Mouse (Mus musculus) kidney, adult 2 months (tissue): Measurements from ENCODE around the gene Kcnip4. TPM values are rescaled to one million over a fixed set of nuclear protein-coding genes. Genes with fewer than 3 reads are reported as not detected.

Source experiments
- DNase-seq: peaks from one replicate; pipeline ENCODE4 v3.0.0; 2021
- H3K27ac ChIP-seq: fragments of 200-500 bp; 2 replicates; pipeline ENCODE4 v1.5.1; 2012; ENCODE audit warnings: low read depth, low read length, control low read depth, inconsistent platforms; ENCODE audit not compliant: insufficient read depth
- H3K27me3 ChIP-seq: fragments of 200-500 bp; replicated peaks from 2 replicates; pipeline ENCODE4 v1.6.1; 2012; ENCODE audit warnings: mild to moderate bottlenecking, moderate library complexity, low read length, inconsistent platforms; ENCODE audit not compliant: control insufficient read depth, insufficient read depth
- H3K36me3 ChIP-seq: fragments of 200-500 bp; 2 replicates; pipeline ENCODE4 v1.6.1; 2012; ENCODE audit warnings: mild to moderate bottlenecking, moderate library complexity, low read length, inconsistent platforms; ENCODE audit not compliant: control insufficient read depth, insufficient read depth
- H3K4me1 ChIP-seq: fragments of 200-500 bp; 2 replicates; pipeline ENCODE4 v1.6.1; 2011; ENCODE audit warnings: low read length; ENCODE audit not compliant: control insufficient read depth, insufficient read depth
- H3K4me3 ChIP-seq: fragments of 200-500 bp; 2 replicates; pipeline ENCODE4 v1.5.1; 2011; ENCODE audit warnings: mild to moderate bottlenecking, low read depth, low read length, control low read depth; ENCODE audit not compliant: insufficient read depth
- CTCF ChIP-seq: fragments of 200-500 bp; conservative IDR thresholded peaks from 2 replicates; pipeline ENCODE4 v1.5.1; 2011; ENCODE audit warnings: low read depth, mild to moderate bottlenecking, control low read depth, low read length, moderate library complexity, mixed read lengths; ENCODE audit not compliant: insufficient read depth, insufficient read length
- POLR2A ChIP-seq: fragments of 200-500 bp; IDR thresholded peaks from one replicate; pipeline ENCODE4 v1.6.1; 2011; ENCODE audit warnings: low read depth, low read length, control low read depth
- WGBS: fragments of 180-500 bp; shearing (Covaris S2); methylation state at CpG from one replicate; pipeline ENCODE4 v1.1.7; 2018; 5-methylcytosine and 5-hydroxymethylcytosine counted together
- polyA plus RNA-seq: library from polyadenylated mRNA; depleted of rRNA; stranded (reverse); fragments of >200 nt; gene quantifications from 2 replicates; pipeline ENCODE4 v1.2.3, GENCODE M21; 2012

Kcnip4 gene
- polyA plus RNA-seq, 1 experiment = 0.13 TPM

DNA sequence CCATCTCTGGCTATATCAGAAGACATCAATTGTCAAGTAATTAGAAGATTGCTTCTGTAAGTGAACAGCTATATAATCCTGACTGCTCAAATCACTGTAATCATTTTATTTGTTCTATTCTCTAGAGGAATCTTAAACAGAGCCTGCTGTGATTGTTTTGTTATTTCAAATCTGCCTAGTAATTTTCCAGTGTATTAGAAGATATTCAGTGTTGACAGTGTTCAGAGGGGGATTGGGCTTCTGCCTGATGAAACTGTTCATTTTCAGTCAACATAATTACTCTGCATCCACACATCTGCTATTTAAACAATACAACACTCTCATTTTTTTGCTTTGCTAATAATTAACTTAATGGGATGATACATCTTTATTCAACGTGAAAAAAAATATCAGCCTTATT is 476.7 kb downstream of the Kcnip4 start:
- no peak for DNase-seq
- TF ChIP-seq CTCF = no peak
- no peak for TF ChIP-seq POLR2A
- Histone ChIP-seq H3K4me3 (no peak overlapping the region), H3K36me3 (no peaks in the 10 kb centered on the region), H3K4me1 (no peaks in the 10 kb centered on the region), H3K27me3 (no peaks in the 10 kb centered on the region), H3K27ac (no peak overlapping the region)
- 76% methylated on average over 1 of the region's 1 CpGs for WGBS

DNA sequence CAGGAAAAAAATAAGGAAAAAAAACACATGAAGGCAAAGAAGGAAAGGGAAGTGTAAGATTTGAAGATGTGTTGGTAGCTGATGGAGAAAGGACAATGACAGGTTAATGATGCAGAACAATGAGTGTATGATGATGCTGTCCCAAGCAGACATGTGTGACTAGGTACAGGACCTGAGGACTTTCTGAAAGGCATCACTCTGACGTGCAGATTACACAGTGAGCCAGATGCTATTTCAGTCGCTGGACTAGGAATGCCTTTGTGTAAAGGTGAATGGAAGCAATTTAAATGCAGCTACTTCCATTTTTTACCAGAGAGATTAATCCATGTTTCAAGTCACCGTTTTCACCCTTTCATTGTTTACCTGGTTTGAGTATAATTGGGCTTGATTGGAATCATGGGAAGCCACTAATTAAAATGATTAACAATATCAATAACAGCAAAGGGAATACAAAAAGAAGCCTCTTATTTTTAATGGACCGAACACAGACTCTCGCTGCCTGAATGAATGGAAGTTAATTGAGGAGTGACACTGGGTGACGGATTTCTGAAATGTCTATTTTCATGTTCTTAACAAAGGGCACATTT is 483.4 kb downstream of the Kcnip4 start:
- no peaks in the 10 kb centered on the region for H3K36me3 ChIP-seq
- H3K27ac ChIP-seq = no peak overlapping the region
- no peaks in the 10 kb centered on the region for H3K4me1 ChIP-seq
- H3K4me3 ChIP-seq = no peak overlapping the region
- TF ChIP-seq CTCF (no peak), POLR2A (no peak)
- H3K27me3 ChIP-seq = no peaks in the 10 kb centered on the region
- 69% methylated on average over 6 of the region's 6 CpGs for WGBS
- DNase-seq = no peak

DNA sequence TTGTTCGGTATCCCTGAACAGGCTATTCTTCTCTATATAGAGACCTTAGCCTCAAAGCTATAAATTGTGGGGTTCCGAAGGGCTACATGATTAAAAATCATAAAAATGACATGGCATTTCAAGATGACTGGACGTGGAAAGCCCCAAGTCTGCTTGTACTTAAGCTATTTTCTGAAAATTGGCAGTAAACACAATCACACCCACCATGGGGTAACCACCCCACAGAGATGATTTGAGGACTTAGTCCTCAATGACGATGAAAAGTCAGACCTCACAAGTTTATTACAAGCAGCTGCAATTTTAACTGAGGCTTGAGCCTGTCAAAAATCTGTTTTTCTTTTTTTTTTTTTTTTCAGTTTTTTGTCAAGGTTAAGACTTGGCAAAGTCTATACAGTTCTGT is 527.3 kb downstream of the Kcnip4 start:
- no peak for TF ChIP-seq CTCF
- TF ChIP-seq POLR2A = no peak
- H3K27me3 ChIP-seq = no peaks in the 10 kb centered on the region
- H3K36me3 ChIP-seq = no peaks in the 10 kb centered on the region
- DNase-seq = no peak
- no peak overlapping the region for H3K4me3 ChIP-seq
- H3K27ac ChIP-seq = no peak overlapping the region
- no peaks in the 10 kb centered on the region for H3K4me1 ChIP-seq
- WGBS = 61% methylated on average over 4 of the region's 4 CpGs

DNA sequence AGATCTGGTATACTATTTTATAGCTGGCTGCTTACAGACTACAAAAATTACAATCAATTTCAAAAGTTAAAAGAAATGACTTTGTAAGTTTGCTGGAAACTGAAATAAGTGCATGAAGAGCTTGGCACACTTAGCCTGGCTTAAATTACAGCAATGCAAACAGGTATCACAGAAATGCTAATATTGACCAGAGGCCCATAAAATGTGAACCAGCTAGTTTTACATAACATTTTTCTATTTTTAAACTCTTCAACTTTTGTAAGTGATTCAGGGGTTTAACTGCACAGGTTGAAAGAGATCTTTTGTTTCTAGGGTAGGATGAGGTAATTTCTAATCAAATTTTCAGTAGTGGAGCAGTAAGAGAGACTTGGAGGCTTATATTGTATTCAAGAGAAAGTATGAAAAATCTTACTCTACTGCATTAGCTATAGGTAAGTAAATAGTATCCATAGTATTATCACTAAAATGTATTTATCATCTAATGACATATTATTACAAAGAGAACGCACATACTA is 535.5 kb downstream of the Kcnip4 start:
- no peak overlapping the region for H3K27ac ChIP-seq
- no peaks in the 10 kb centered on the region for H3K27me3 ChIP-seq
- DNase-seq = no peak
- TF ChIP-seq CTCF (no peak), POLR2A (no peak)
- H3K4me1 ChIP-seq = no peaks in the 10 kb centered on the region
- 89% methylated on average over 1 of the region's 1 CpGs for WGBS
- no peak overlapping the region for H3K4me3 ChIP-seq
- H3K36me3 ChIP-seq = no peaks in the 10 kb centered on the region

DNA sequence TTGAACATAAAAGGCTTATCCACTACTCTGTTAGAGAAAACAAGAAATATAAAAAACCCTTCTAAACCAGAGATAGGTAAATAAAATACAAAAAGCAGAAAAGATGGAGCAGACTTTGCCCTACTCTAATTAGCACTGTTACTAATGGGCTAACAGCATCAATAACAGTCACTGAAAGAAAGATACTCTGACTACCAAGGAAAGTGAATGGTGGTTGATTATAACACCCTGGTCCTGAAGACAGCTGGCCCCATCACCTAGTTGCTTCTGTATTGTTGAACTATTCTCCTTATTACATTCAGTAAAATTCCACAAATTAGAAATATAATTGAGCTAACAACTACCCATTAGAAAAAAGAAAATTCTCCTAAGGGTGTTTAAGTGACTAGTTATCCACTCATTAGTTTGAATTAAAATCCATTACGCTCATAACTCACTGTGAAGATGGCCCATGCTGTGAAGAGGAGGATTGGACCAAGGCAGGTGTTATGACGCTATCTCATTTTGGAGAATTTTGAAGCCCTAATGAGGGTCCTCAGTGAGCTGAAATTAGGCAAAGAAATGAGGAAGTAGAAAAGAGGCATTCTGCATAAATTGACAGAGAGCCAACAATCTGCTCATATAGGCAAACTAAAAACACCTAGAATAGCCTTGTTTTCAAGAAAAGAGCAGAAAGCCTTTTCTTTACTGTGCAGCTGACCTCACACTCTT is 582.2 kb downstream of the Kcnip4 start:
- H3K4me3 ChIP-seq = no peak overlapping the region
- no peaks in the 10 kb centered on the region for H3K36me3 ChIP-seq
- no peak for DNase-seq
- 93% methylated on average over 2 of the region's 2 CpGs for WGBS
- TF ChIP-seq POLR2A = no peak
- TF ChIP-seq CTCF = no peak
- H3K27ac ChIP-seq = no peak overlapping the region
- no peaks in the 10 kb centered on the region for H3K27me3 ChIP-seq
- no peaks in the 10 kb centered on the region for H3K4me1 ChIP-seq

DNA sequence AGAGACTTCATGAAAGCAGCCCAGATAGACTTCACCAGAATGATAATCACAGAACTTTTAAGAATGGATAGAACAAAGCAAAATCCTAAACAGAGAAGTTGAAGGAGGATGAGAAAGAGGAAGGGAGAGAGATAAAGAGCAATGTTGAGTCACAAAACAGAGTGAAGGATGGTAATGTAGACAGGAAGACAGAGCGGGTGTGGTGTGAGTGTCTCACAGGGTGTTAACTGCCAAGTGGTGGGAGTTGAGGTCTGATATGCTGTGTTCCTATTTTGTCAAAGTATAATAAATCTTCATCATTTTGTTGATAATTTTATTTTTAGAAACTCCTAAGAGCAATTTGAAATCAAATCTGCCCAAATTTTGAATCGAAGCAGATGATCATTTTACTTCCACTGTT is 592.8 kb downstream of the Kcnip4 start:
- H3K36me3 ChIP-seq = no peaks in the 10 kb centered on the region
- H3K27ac ChIP-seq = no peak overlapping the region
- no peaks in the 10 kb centered on the region for H3K27me3 ChIP-seq
- no peak for DNase-seq
- no peak overlapping the region for H3K4me3 ChIP-seq
- 82% methylated on average over 2 of the region's 2 CpGs for WGBS
- TF ChIP-seq POLR2A = no peak
- TF ChIP-seq CTCF = no peak
- no peaks in the 10 kb centered on the region for H3K4me1 ChIP-seq

DNA sequence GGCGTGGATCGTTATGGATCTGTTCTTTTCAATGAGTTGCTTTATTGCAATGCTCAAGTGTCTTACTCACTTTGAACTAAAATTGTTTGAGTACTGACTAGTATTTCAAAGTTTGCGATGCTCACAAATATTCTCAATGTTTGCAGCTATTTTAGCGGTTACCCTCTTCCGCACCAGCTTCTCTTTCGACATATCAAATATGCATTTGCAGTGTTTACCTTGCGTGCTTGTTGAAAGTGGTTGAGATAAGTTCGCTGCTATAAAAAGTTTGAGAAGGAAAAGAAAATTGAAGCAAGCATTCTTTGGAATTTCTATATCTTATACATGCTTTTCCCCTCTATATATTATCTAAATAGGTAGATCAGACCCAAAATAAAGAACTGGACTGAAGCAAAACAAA is 634.5 kb downstream of the Kcnip4 start:
- no peaks in the 10 kb centered on the region for H3K27me3 ChIP-seq
- no peaks in the 10 kb centered on the region for H3K36me3 ChIP-seq
- no peak overlapping the region for H3K27ac ChIP-seq
- no peak for TF ChIP-seq POLR2A
- no peak for TF ChIP-seq CTCF
- DNase-seq = no peak
- H3K4me1 ChIP-seq = no peaks in the 10 kb centered on the region
- 79% methylated on average over 8 of the region's 8 CpGs for WGBS
- no peak overlapping the region for H3K4me3 ChIP-seq
